Mouse (Mus musculus) hindbrain, embryonic 12.5 days (tissue): ENCODE data around the gene Cc2d1a. TPM values are rescaled to one million over a fixed set of nuclear protein-coding genes. Genes with fewer than 3 reads are reported as not detected.

Experiments used
- ATAC-seq: fragments of 200-750 bp; cut with Nextera tagmentation; 2 replicates; pipeline ENCODE4 v1.8.0; 2017; ENCODE audit warnings: moderate TSS enrichment; ENCODE audit not compliant: low FRiP score
- H3K27ac ChIP-seq: fragments of 300-500 bp; sonication (generic); 2 replicates; pipeline ENCODE4 v1.5.1; 2016; ENCODE audit warnings: mild to moderate bottlenecking
- H3K27me3 ChIP-seq: fragments of 300-500 bp; sonication (generic); 2 replicates; pipeline ENCODE4 v1.6.1; 2016; ENCODE audit warnings: mild to moderate bottlenecking
- H3K36me3 ChIP-seq: fragments of 300-500 bp; sonication (generic); 2 replicates; pipeline ENCODE4 v1.6.1; 2016; ENCODE audit warnings: mild to moderate bottlenecking
- H3K4me1 ChIP-seq: fragments of 300-500 bp; sonication (generic); 2 replicates; pipeline ENCODE4 v1.6.1; 2016
- H3K4me2 ChIP-seq: fragments of 300-500 bp; sonication (generic); replicated peaks from 2 replicates; pipeline ENCODE4 v1.6.1; 2016; ENCODE audit warnings: mild to moderate bottlenecking
- H3K4me3 ChIP-seq: fragments of 300-500 bp; sonication (generic); 2 replicates; pipeline ENCODE4 v1.5.1; 2016; ENCODE audit warnings: mild to moderate bottlenecking
- H3K9ac ChIP-seq: fragments of 300-500 bp; sonication (generic); 2 replicates; pipeline ENCODE4 v1.6.1; 2016; ENCODE audit warnings: mild to moderate bottlenecking, moderate library complexity
- H3K9me3 ChIP-seq: fragments of 300-500 bp; sonication (generic); replicated peaks from 2 replicates; pipeline ENCODE4 v1.6.1; 2016; ENCODE audit warnings: mild to moderate bottlenecking
- WGBS: fragments of 180-500 bp; shearing (Covaris S2); methylation state at CpG from one replicate; pipeline ENCODE4 v1.1.7; 2016; 5-methylcytosine and 5-hydroxymethylcytosine counted together
- polyA plus RNA-seq: library from polyadenylated mRNA; unstranded; fragments of >200 nt; fragmentation: Nextera tagmentation; extraction: Ambion mirVana; gene quantifications from 2 replicates; pipeline ENCODE4 v1.2.1, GENCODE M21; 2016

Gene Cc2d1a
- polyA plus RNA-seq = 21.6 and 21.7 TPM in 2 replicates

- peaks cover 28% of the 10 kb centered on the region for H3K36me3 ChIP-seq
- no peaks in the 10 kb centered on the region for H3K9me3 ChIP-seq
- H3K4me2 ChIP-seq = peak within 1 kb of the TSS; percentile 89
- H3K4me1 ChIP-seq = peaks cover 21% of the 10 kb centered on the region
- peak within 1 kb of the TSS; percentile 68 for H3K4me3 ChIP-seq
- ATAC-seq = peak; percentile 95
- 0 out of 2 replicates have a peak within 1 kb of the TSS, but pooled peaks have one; percentile 12 for H3K27ac ChIP-seq
- H3K9ac ChIP-seq = peak within 1 kb of the TSS; percentile 79
- 16% methylated on average over 49 of the region's 49 CpGs for WGBS
- H3K27me3 ChIP-seq = no peaks in the 10 kb centered on the region
Measured at GRCm38 (mm10) chr8:84147769-84148530, at the start of gene Cc2d1a, which contains the start of gene 4930432K21Rik. Gene Cc2d1a, minus strand, starts transcription at chr8:84147936. Gene 4930432K21Rik, plus strand, starts transcription at chr8:84148025.

GRCm38 (mm10) chr8:84197141-84197921 is 49.6 kb upstream of the Cc2d1a start:
- ATAC-seq = peak; percentile 52
- H3K27me3 ChIP-seq = peaks cover 27% of the 10 kb centered on the region
- peak overlapping the region; percentile 48 for H3K4me3 ChIP-seq
- H3K4me2 ChIP-seq = peak overlapping the region; percentile 60
- no peaks in the 10 kb centered on the region for H3K9me3 ChIP-seq
- no peaks in the 10 kb centered on the region for H3K36me3 ChIP-seq
- WGBS = 2% methylated on average over 43 of the region's 43 CpGs
- H3K4me1 ChIP-seq = peaks cover 51% of the 10 kb centered on the region
- H3K27ac ChIP-seq = peak overlapping the region; percentile 91
- H3K9ac ChIP-seq = peak overlapping the region; percentile 50; the same call in 1 of the 2 replicates

DNA sequence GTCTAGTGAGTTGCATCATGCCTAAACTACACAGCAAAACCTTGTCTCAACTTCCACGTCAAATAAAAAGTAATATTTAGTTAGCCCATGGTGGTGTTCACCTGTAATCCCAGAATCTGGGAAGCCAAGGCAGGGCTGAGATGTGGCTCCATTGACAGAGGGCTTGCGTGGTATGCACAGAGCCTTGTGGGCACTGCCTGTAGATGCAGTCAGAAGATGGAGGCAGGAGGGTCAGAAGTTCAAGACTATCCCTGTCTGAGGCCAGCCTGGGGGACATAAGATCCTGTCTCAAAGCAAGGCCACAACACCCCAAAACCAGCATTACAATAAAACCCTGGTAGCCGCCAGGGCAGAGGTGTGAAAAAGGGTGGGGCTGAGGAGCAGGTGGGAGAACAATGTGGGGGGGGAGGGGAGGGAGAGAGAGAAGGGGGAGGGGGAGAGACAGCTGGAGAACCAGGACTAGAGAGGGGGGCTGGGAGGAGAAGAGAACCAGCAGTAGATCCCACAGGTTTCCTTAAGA is 46.5 kb upstream of the Cc2d1a start:
- WGBS = 74% methylated on average over 3 of the region's 3 CpGs
- no peak overlapping the region for H3K9ac ChIP-seq
- ATAC-seq = no peak

GRCm38 (mm10) chr8:84193566-84193965 is 45.8 kb upstream of the Cc2d1a start:
- Histone ChIP-seq H3K4me2 (no peak overlapping the region), H3K36me3 (no peaks in the 10 kb centered on the region), H3K9ac (no peak overlapping the region), H3K27ac (no peak overlapping the region), H3K4me1 (peaks cover 27% of the 10 kb centered on the region), H3K9me3 (no peaks in the 10 kb centered on the region), H3K4me3 (no peak overlapping the region), H3K27me3 (peaks cover 6% of the 10 kb centered on the region; the same call in 1 of the 2 replicates)
- 75% methylated on average over 5 of the region's 5 CpGs for WGBS
- ATAC-seq = no peak

More for the DNA sequence above, 46.5 kb upstream of the Cc2d1a start:
- no peak overlapping the region for H3K4me3 ChIP-seq
- no peak overlapping the region for H3K27ac ChIP-seq
- H3K36me3 ChIP-seq = no peaks in the 10 kb centered on the region
- peaks cover 6% of the 10 kb centered on the region; the same call in 1 of the 2 replicates for H3K27me3 ChIP-seq
- H3K4me2 ChIP-seq = no peak overlapping the region
- H3K4me1 ChIP-seq = peaks cover 35% of the 10 kb centered on the region
- no peaks in the 10 kb centered on the region for H3K9me3 ChIP-seq

DNA sequence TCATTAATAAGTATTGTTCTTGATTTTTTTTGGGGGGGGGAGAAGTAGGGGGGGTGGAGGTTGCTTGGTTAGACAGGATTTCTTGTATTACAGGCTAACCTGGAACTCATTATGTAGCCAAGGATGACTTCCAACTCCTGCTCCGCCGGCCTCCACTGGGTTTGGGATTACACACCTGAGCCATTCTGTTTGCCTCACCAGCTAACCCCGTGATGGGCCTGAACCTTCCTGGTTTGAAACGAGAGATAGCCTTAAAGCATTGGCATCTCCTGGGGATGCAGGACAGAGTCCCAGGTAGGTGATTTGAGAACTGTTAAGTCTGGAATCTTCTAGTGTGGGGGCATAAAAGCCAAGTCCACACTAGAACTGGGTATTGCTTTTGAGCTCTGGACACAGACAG is 45.4 kb upstream of the Cc2d1a start:
- ATAC-seq = no peak
- H3K4me1 ChIP-seq = peaks cover 23% of the 10 kb centered on the region
- no peak overlapping the region for H3K4me3 ChIP-seq
- 70% methylated on average over 4 of the region's 4 CpGs for WGBS
- no peaks in the 10 kb centered on the region for H3K36me3 ChIP-seq
- peaks cover 6% of the 10 kb centered on the region; the same call in 1 of the 2 replicates for H3K27me3 ChIP-seq
- no peak overlapping the region for H3K27ac ChIP-seq
- H3K9ac ChIP-seq = no peak overlapping the region
- H3K4me2 ChIP-seq = no peak overlapping the region
- H3K9me3 ChIP-seq = no peaks in the 10 kb centered on the region

DNA sequence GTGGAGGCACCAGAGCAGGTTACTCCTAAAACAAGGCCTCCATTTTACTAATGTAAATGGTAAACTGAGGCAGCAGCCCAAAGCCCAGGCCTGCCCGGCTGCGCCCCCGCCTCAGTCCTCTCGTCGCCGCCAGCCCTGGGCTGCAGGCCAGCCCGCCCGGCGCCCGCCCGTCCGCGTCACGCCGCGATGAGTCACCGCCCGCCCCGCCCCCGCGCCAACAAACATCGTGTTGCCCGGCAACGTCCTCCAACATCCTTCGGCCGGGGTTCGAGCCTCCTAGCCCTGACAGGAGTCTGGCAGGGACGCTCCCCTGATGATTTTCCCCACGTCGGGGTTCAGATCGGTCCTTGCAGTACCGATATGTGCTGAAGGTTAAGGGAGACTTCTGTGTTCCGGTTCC is 44.8 kb upstream of the Cc2d1a start:
- Histone ChIP-seq H3K9me3 (no peaks in the 10 kb centered on the region), H3K27ac (0 out of 2 replicates have a peak overlapping the region, but pooled peaks have one; percentile 79), H3K4me2 (peak overlapping the region; percentile 39), H3K27me3 (peaks cover 8% of the 10 kb centered on the region), H3K4me1 (peaks cover 17% of the 10 kb centered on the region), H3K4me3 (peak overlapping the region; percentile 11; the same call in 1 of the 2 replicates), H3K36me3 (no peaks in the 10 kb centered on the region), H3K9ac (no peak overlapping the region; the same call in 1 of the 2 replicates)
- ATAC-seq = peak; percentile 44
- 4% methylated on average over 33 of the region's 33 CpGs for whole genome bisulfite sequencing

- 48% methylated on average over 13 of the region's 13 CpGs for WGBS
- ATAC-seq = peak; percentile 29
- H3K9ac ChIP-seq = peak overlapping the region; percentile 38; the same call in 1 of the 2 replicates
- H3K4me1 ChIP-seq = peaks cover 20% of the 10 kb centered on the region
- peak overlapping the region; percentile 39 for H3K4me2 ChIP-seq
- peaks cover 10% of the 10 kb centered on the region for H3K27me3 ChIP-seq
- no peaks in the 10 kb centered on the region for H3K36me3 ChIP-seq
- H3K27ac ChIP-seq = peak overlapping the region; percentile 79
- peak overlapping the region; percentile 11; the same call in 1 of the 2 replicates for H3K4me3 ChIP-seq
- H3K9me3 ChIP-seq = no peaks in the 10 kb centered on the region
Measured at GRCm38 (mm10) chr8:84192023-84192422, 44.3 kb upstream of the Cc2d1a start.

DNA sequence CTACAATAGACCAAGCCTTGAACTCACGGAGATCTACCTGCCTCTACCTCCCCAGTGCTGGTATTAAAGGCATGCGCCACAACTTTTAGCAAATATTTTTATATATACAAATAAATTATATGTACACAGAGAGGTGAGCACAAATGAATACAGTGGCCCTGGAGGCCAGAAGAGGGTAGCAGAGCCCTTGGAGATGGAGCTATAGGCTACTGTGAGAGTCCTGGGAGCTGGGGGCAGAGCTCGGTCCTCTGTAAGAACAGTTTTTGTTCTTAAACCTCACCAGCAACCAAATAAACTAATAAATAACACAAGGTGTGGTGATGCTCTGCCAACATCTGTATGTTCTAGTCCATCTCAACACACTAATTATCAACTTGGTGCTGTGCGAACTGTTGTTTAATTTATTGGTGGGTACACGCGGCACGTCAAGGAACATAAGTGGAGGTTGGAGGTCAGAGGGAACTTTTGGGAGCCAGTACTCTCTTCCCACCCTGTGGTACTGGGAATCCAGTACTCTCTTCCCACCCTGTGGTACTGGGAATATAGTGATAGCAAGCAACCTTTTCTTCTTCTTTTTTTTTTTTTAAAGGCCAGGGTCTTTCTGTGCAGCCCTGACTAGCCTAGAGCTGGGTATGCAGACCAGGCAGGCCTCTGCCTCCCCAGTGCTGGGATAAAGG is 42.6 kb upstream of the Cc2d1a start:
- H3K4me3 ChIP-seq = no peak overlapping the region
- WGBS = 91% methylated on average over 7 of the region's 7 CpGs
- H3K27ac ChIP-seq = no peak overlapping the region
- peaks cover 25% of the 10 kb centered on the region for H3K4me1 ChIP-seq
- H3K27me3 ChIP-seq = peaks cover 10% of the 10 kb centered on the region
- H3K9ac ChIP-seq = no peak overlapping the region
- no peaks in the 10 kb centered on the region for H3K9me3 ChIP-seq
- H3K36me3 ChIP-seq = no peaks in the 10 kb centered on the region
- H3K4me2 ChIP-seq = no peak overlapping the region
- ATAC-seq = no peak

DNA sequence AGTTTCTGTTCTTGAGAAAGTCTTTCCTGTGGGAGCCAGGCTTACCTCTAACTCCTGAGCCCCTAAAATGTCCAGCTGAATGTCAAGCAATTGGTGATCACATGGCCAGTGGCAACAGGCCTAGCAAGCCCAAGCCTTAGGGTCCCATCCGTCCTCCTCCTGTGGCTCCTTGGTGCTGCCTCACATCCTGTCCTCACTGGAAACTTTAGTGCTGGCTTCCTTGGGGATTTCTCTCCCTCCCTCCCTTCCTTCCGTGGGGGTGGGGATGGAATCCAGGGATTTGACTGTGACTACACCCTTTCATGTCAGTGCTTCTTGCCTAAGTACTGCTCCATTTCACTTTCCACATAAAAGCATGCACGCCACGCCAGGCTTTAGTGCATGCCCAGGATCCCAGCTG is 41.9 kb upstream of the Cc2d1a start:
- H3K9ac ChIP-seq = no peak overlapping the region
- 0 out of 2 replicates have a peak overlapping the region, but pooled peaks have one; percentile 23 for H3K27ac ChIP-seq
- H3K27me3 ChIP-seq = peaks cover 13% of the 10 kb centered on the region
- peaks cover 27% of the 10 kb centered on the region for H3K4me1 ChIP-seq
- no peak overlapping the region for H3K4me2 ChIP-seq
- H3K4me3 ChIP-seq = no peak overlapping the region
- no peak for ATAC-seq
- no peaks in the 10 kb centered on the region for H3K36me3 ChIP-seq
- no peaks in the 10 kb centered on the region for H3K9me3 ChIP-seq
- WGBS = 63% methylated on average over 4 of the region's 4 CpGs

DNA sequence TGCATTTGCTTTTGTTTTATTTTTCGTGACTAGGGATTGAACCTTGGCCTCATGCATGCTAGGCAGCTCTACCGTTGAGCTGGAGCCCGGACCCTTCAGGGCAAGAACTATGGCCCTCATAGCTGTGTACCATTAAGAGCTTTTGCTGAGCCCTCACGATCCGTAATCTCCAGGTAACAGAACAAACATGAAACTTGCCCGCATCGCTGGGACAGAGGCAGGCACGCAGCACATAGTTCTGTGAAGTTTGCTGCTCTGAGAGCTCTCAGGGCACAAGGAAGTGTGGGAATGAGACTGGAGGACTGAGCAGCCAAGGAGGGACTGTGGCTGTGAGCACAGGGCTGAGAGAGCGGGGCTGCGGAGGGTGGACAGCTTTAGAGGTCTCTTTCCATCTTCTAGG is 40.9 kb upstream of the Cc2d1a start:
- Histone ChIP-seq H3K4me3 (no peak overlapping the region), H3K27me3 (peaks cover 13% of the 10 kb centered on the region), H3K4me1 (peaks cover 34% of the 10 kb centered on the region), H3K36me3 (no peaks in the 10 kb centered on the region), H3K4me2 (no peak overlapping the region), H3K9ac (no peak overlapping the region), H3K9me3 (no peaks in the 10 kb centered on the region), H3K27ac (no peak overlapping the region)
- no peak for ATAC-seq
- WGBS = 88% methylated on average over 10 of the region's 10 CpGs

GRCm38 (mm10) chr8:84187065-84187755 is 39.5 kb upstream of the Cc2d1a start:
- no peak overlapping the region for H3K27ac ChIP-seq
- H3K4me1 ChIP-seq = peaks cover 36% of the 10 kb centered on the region
- no peak for ATAC-seq
- H3K4me2 ChIP-seq = peak overlapping the region; percentile 64
- peak overlapping the region; percentile 26 for H3K4me3 ChIP-seq
- no peaks in the 10 kb centered on the region for H3K9me3 ChIP-seq
- peaks cover 7% of the 10 kb centered on the region for H3K27me3 ChIP-seq
- no peaks in the 10 kb centered on the region for H3K36me3 ChIP-seq
- 7% methylated on average over 21 of the region's 21 CpGs for WGBS
- H3K9ac ChIP-seq = peak overlapping the region; percentile 51
